Comparison of ENCODE assay signal across 7 mouse cellular contexts in the genomic region with DNA sequence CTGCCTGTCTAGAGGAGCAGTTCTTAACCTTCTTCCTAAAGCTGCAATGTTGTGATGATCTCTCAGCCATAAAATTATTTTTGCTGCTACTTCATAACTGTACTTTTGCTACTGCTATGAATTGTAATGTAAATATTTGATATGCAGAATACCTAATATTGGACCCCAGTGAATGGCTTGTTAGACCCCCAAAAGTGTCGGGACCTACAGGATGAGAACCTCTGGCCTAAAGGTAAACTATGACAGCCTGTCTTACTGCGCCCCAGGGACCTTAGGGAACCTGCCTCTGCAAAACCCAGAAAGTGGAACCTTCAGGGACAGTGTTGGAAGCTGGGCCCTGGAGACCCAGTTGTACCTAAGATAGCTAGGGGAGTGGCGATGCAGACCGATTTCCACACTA. TPM values are rescaled to one million over a fixed set of nuclear protein-coding genes. Genes with fewer than 3 reads are reported as not detected.
A peak's percentile ranks its signal among the peaks of the same experiment; 100 is the strongest.
DNase-seq lines count a peak whose midpoint lies in the region; ATAC-seq and TF ChIP-seq lines count a peak whose summit lies in the region.

No protein-coding gene starts in this region.

- 19% methylated on average over 4 of the region's 4 CpGs for WGBS in lung, embryonic 16.5 days
- WGBS in forebrain, embryonic 15.5 days: 6% methylated on average over 4 of the region's 4 CpGs
- 17% methylated on average over 4 of the region's 4 CpGs for WGBS in limb, embryonic 14.5 days
- whole genome bisulfite sequencing in stomach, embryonic 15.5 days: 23% methylated on average over 4 of the region's 4 CpGs

- no peak for TF ChIP-seq POLR2A in limb, embryonic 14.5 days (IDR thresholded peaks at IDR 0.05; ENCODE audit: borderline replicate concordance, extremely low read depth, insufficient read depth, insufficient read length)

- no peak overlapping the region for H3K9ac ChIP-seq in lung, embryonic 16.5 days (ENCODE audit: low read length)
- peak overlapping the region; percentile 28; the same call in 1 of the 2 replicates for H3K9ac ChIP-seq in forebrain, embryonic 15.5 days (replicated peaks)
- peak overlapping the region; percentile 46 for H3K9ac ChIP-seq in limb, embryonic 14.5 days (ENCODE audit: low read depth, low read length, severe bottlenecking)
- no peak overlapping the region for H3K9ac ChIP-seq in stomach, embryonic 15.5 days

- DNase-seq in lung, postnatal 36 days: no peak
- no peak for DNase-seq in limb, embryonic 14.5 days (ENCODE audit: low spot score)
- no peak for DNase-seq in thymus, postnatal 10 days (ENCODE audit: low spot score in 2 of 2)
- no peak for DNase-seq in thymus, postnatal 14 days

- no peak for ATAC-seq in lung, embryonic 16.5 days (ENCODE audit: low read depth)
- no peak for ATAC-seq in forebrain, embryonic 15.5 days (replicated peaks)
- ATAC-seq in limb, embryonic 14.5 days (ENCODE audit: low FRiP score, low read depth): no peak
- ATAC-seq in stomach, embryonic 15.5 days (ENCODE audit: insufficient read depth, low FRiP score, low read depth): no peak

- H3K4me3 ChIP-seq in lung, embryonic 16.5 days (ENCODE audit: low read length): peak overlapping the region; percentile 45
- peak overlapping the region; percentile 40 for H3K4me3 ChIP-seq in forebrain, embryonic 15.5 days
- peak overlapping the region; percentile 40 for H3K4me3 ChIP-seq in limb, embryonic 14.5 days (replicated peaks; ENCODE audit: low read length)
- H3K4me3 ChIP-seq in stomach, embryonic 15.5 days (replicated peaks): peak overlapping the region; percentile 37

- H3K27me3 ChIP-seq in lung, embryonic 16.5 days (ENCODE audit: control insufficient read depth, insufficient read depth, low read depth, low read length): peaks cover 8% of the 10 kb centered on the region
- H3K27me3 ChIP-seq in forebrain, embryonic 15.5 days: no peaks in the 10 kb centered on the region
- peaks cover 5% of the 10 kb centered on the region; the same call in 1 of the 2 replicates for H3K27me3 ChIP-seq in limb, embryonic 14.5 days (ENCODE audit: control insufficient read depth, insufficient read depth, low read length)
- no peaks in the 10 kb centered on the region; the same call in 1 of the 2 replicates for H3K27me3 ChIP-seq in stomach, embryonic 15.5 days (replicated peaks)

- H3K36me3 ChIP-seq in lung, embryonic 16.5 days (ENCODE audit: control insufficient read depth, insufficient read depth, low read length): no peaks in the 10 kb centered on the region
- H3K36me3 ChIP-seq in forebrain, embryonic 15.5 days: no peaks in the 10 kb centered on the region
- H3K36me3 ChIP-seq in limb, embryonic 14.5 days (ENCODE audit: control insufficient read depth, insufficient read depth, low read length): no peaks in the 10 kb centered on the region
- no peaks in the 10 kb centered on the region for H3K36me3 ChIP-seq in stomach, embryonic 15.5 days

- peak overlapping the region; percentile 71 for H3K4me2 ChIP-seq in lung, embryonic 16.5 days (ENCODE audit: low read depth, low read length)
- peak overlapping the region; percentile 56 for H3K4me2 ChIP-seq in forebrain, embryonic 15.5 days (replicated peaks)
- H3K4me2 ChIP-seq in limb, embryonic 14.5 days (replicated peaks; ENCODE audit: low read depth, low read length, severe bottlenecking): peak overlapping the region; percentile 86
- H3K4me2 ChIP-seq in stomach, embryonic 15.5 days: peak overlapping the region; percentile 76

- H3K9me3 ChIP-seq in lung, embryonic 16.5 days (ENCODE audit: control insufficient read depth, low read length): no peaks in the 10 kb centered on the region
- H3K9me3 ChIP-seq in forebrain, embryonic 15.5 days: no peaks in the 10 kb centered on the region
- no peaks in the 10 kb centered on the region for H3K9me3 ChIP-seq in limb, embryonic 14.5 days (ENCODE audit: control insufficient read depth, low read length)
- H3K9me3 ChIP-seq in stomach, embryonic 15.5 days: no peaks in the 10 kb centered on the region

- H3K4me1 ChIP-seq in lung, embryonic 16.5 days (replicated peaks; ENCODE audit: control insufficient read depth, insufficient read depth, low read length): peaks cover 20% of the 10 kb centered on the region
- H3K4me1 ChIP-seq in forebrain, embryonic 15.5 days: peaks cover 79% of the 10 kb centered on the region
- peaks cover 24% of the 10 kb centered on the region for H3K4me1 ChIP-seq in limb, embryonic 14.5 days (ENCODE audit: control insufficient read depth, insufficient read depth, low read length)
- H3K4me1 ChIP-seq in stomach, embryonic 15.5 days: peaks cover 24% of the 10 kb centered on the region

- H3K27ac ChIP-seq in lung, embryonic 16.5 days (ENCODE audit: low read length): no peak overlapping the region
- H3K27ac ChIP-seq in forebrain, embryonic 15.5 days (replicated peaks): peak overlapping the region; percentile 99
- H3K27ac ChIP-seq in limb, embryonic 14.5 days (replicated peaks; ENCODE audit: low read depth, low read length): no peak overlapping the region
- H3K27ac ChIP-seq in stomach, embryonic 15.5 days: peak overlapping the region; percentile 57

RNA-seq across cellular contexts. Expression of a gene that starts 25.6 kb away (rescaled TPM):
- polyA plus RNA-seq in lung, embryonic 16.5 days (2015; fragmentation: Nextera tagmentation; extraction: Ambion mirVana): 131 and 135 TPM in 2 replicates
- polyA plus RNA-seq in forebrain, embryonic 15.5 days (2015; fragmentation: Nextera tagmentation; extraction: Ambion mirVana): 12.2 and 13.5 TPM in 2 replicates
- polyA plus RNA-seq in limb, embryonic 14.5 days (2012; rRNA removed): 117 and 141 TPM in 2 replicates
- 201 and 210 TPM in 2 replicates for polyA plus RNA-seq in limb, embryonic 14.5 days (2014; fragmentation: Nextera tagmentation; extraction: Ambion mirVana)
- 124 and 125 TPM in 2 replicates for polyA plus RNA-seq in stomach, embryonic 15.5 days (2015; fragmentation: Nextera tagmentation; extraction: Ambion mirVana)

RNA-seq across cellular contexts. Expression of a gene that starts 41.0 kb away (rescaled TPM):
- polyA plus RNA-seq in lung, embryonic 16.5 days (2015; fragmentation: Nextera tagmentation; extraction: Ambion mirVana): 67.5 and 70.6 TPM in 2 replicates
- polyA plus RNA-seq in forebrain, embryonic 15.5 days (2015; fragmentation: Nextera tagmentation; extraction: Ambion mirVana): 106 and 109 TPM in 2 replicates
- 71.4 and 74.5 TPM in 2 replicates for polyA plus RNA-seq in limb, embryonic 14.5 days (2012; rRNA removed)
- polyA plus RNA-seq in limb, embryonic 14.5 days (2014; fragmentation: Nextera tagmentation; extraction: Ambion mirVana): 79.6 and 83.6 TPM in 2 replicates
- 67.2 and 76.5 TPM in 2 replicates for polyA plus RNA-seq in stomach, embryonic 15.5 days (2015; fragmentation: Nextera tagmentation; extraction: Ambion mirVana)

RNA-seq across cellular contexts. Expression of a gene that starts 45.5 kb away (rescaled TPM):
- polyA plus RNA-seq in lung, embryonic 16.5 days (2015; fragmentation: Nextera tagmentation; extraction: Ambion mirVana): 68.2 and 68.8 TPM in 2 replicates
- 55.7 and 59.6 TPM in 2 replicates for polyA plus RNA-seq in forebrain, embryonic 15.5 days (2015; fragmentation: Nextera tagmentation; extraction: Ambion mirVana)
- 94.5 and 125 TPM in 2 replicates for polyA plus RNA-seq in limb, embryonic 14.5 days (2012; rRNA removed)
- 42.0 and 49.6 TPM in 2 replicates for polyA plus RNA-seq in limb, embryonic 14.5 days (2014; fragmentation: Nextera tagmentation; extraction: Ambion mirVana)
- 52.6 and 54.1 TPM in 2 replicates for polyA plus RNA-seq in stomach, embryonic 15.5 days (2015; fragmentation: Nextera tagmentation; extraction: Ambion mirVana)

RNA-seq across cellular contexts. Expression of a gene that starts 52.6 kb away (rescaled TPM):
- 50.5 and 60.2 TPM in 2 replicates for polyA plus RNA-seq in lung, embryonic 16.5 days (2015; fragmentation: Nextera tagmentation; extraction: Ambion mirVana)
- 0.17 TPM in 1 of 2 replicates, not detected in the other for polyA plus RNA-seq in forebrain, embryonic 15.5 days (2015; fragmentation: Nextera tagmentation; extraction: Ambion mirVana)
- polyA plus RNA-seq in limb, embryonic 14.5 days (2012; rRNA removed): 0.47 and 1.2 TPM in 2 replicates
- polyA plus RNA-seq in limb, embryonic 14.5 days (2014; fragmentation: Nextera tagmentation; extraction: Ambion mirVana): 3.3 and 3.7 TPM in 2 replicates
- 55.2 and 65.6 TPM in 2 replicates for polyA plus RNA-seq in stomach, embryonic 15.5 days (2015; fragmentation: Nextera tagmentation; extraction: Ambion mirVana)

Comparison
In these comparisons a context has a peak if more than half of its experiments do, and no peak if none do; other contexts are left out.
1. H3K27ac ChIP-seq: peak in forebrain, embryonic 15.5 days (single experiment) and stomach, embryonic 15.5 days (single experiment); none in lung, embryonic 16.5 days (single experiment) and limb, embryonic 14.5 days (single experiment).
2. H3K9ac ChIP-seq: peak in forebrain, embryonic 15.5 days (single experiment) and limb, embryonic 14.5 days (single experiment); none in lung, embryonic 16.5 days (single experiment) and stomach, embryonic 15.5 days (single experiment).
3. Peak in every context shown above with its lines, with median percentiles within 50 percentile points of each other: H3K4me2 ChIP-seq and H3K4me3 ChIP-seq.